Mouse (Mus musculus): Measurements from ENCODE around the gene Tmbim1. TPM values are rescaled to one million over a fixed set of nuclear protein-coding genes. Genes with fewer than 3 reads are reported as not detected.

Tmbim1 gene
- polyA plus RNA-seq, 1 experiment: 60.8 TPM

DNA sequence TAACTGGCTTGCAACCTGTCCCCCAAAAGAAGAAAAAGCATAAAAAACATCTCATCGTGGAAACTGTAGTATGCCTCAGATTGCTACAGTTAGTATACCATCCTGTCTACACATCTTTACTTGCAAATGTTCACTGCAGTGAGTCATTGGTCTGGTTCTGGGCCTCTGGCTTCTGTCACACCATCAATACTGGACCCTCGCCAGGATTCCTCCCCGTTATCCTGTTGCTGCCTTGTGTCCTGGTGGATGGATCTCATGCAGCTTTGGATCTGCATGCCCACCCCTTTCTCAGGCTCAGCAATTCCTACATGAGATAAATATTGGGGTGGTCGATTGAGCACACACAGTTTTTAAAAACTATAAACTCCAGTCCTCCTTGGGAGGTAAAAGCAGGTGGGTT is 33.8 kb downstream of the Tmbim1 start:
- H3K4me3 ChIP-seq (ENCODE audit: extremely low read depth, insufficient read depth, insufficient read length): no peak overlapping the region
- H3K27me3 ChIP-seq (ENCODE audit: control insufficient read depth, insufficient read depth, low read length): no peaks in the 10 kb centered on the region
- no peak for DNase-seq (ENCODE audit: low read depth in 1 of 2, low spot score in 2 of 2)
- TF ChIP-seq POLR2A (IDR thresholded peaks at IDR 0.05; ENCODE audit: low read depth, low read length) (no peak), CTCF (IDR thresholded peaks at IDR 0.05; ENCODE audit: extremely low read depth, insufficient read depth, insufficient read length, insufficient replicate concordance) (no peak)
- 87% methylated on average over 4 of the region's 4 CpGs for WGBS
- H3K4me1 ChIP-seq (ENCODE audit: control insufficient read depth, insufficient read depth, insufficient read length): no peaks in the 10 kb centered on the region
- H3K36me3 ChIP-seq (ENCODE audit: control insufficient read depth, insufficient read depth, low read length): peaks cover 18% of the 10 kb centered on the region
- H3K27ac ChIP-seq (ENCODE audit: insufficient read depth, low read length): no peak overlapping the region

DNA sequence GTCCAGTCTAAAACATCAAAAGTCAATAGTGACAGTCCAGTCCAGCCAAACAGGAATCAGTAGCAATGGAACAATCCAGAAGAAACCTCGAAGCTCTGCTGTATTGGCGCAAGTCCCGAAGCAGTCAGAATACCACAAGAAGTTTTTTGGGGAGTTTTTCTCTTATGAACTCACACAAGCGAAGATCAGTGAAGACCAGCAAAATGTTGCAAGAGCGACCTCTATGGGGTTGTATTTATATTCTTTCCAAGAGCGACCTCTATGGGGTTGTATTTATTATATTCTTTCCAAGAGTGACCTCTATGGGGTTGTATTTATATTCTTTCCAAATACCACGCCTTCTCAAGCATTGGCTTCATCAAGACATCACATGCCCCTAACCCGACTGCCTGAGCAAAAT is 36.7 kb downstream of the Tmbim1 start:
- H3K27ac ChIP-seq (ENCODE audit: insufficient read depth, low read length): no peak overlapping the region
- H3K4me1 ChIP-seq (ENCODE audit: control insufficient read depth, insufficient read depth, insufficient read length): no peaks in the 10 kb centered on the region
- H3K4me3 ChIP-seq (ENCODE audit: extremely low read depth, insufficient read depth, insufficient read length): no peak overlapping the region
- no peaks in the 10 kb centered on the region for H3K27me3 ChIP-seq (ENCODE audit: control insufficient read depth, insufficient read depth, low read length)
- peaks cover 39% of the 10 kb centered on the region for H3K36me3 ChIP-seq (ENCODE audit: control insufficient read depth, insufficient read depth, low read length)
- WGBS: 84% methylated on average over 8 of the region's 8 CpGs
- TF ChIP-seq CTCF (IDR thresholded peaks at IDR 0.05; ENCODE audit: extremely low read depth, insufficient read depth, insufficient read length, insufficient replicate concordance) (no peak), POLR2A (IDR thresholded peaks at IDR 0.05; ENCODE audit: low read depth, low read length) (no peak)
- no peak for DNase-seq (ENCODE audit: low read depth in 1 of 2, low spot score in 2 of 2)

DNA sequence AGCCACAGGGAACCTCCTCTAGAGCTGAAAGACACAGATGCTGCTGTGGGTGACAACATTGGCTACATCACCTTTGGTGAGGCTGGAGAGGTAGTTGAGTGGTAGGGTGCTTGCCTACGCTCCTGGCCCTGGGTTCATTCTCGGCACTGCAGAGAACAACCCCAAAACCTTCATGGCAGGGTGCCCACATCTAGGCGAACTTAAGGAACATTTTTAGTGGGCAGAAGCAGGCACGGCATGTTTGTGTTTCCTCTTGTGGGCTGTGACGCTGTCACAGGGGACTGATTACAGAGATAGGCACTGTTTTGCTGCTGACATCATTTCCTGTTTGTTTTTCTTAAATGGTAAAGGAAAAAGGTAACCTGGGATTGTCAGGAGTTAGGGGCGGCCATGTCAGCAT is 42.9 kb downstream of the Tmbim1 start:
- Histone ChIP-seq H3K4me3 (ENCODE audit: extremely low read depth, insufficient read depth, insufficient read length) (no peak overlapping the region), H3K27me3 (ENCODE audit: control insufficient read depth, insufficient read depth, low read length) (no peaks in the 10 kb centered on the region), H3K27ac (ENCODE audit: insufficient read depth, low read length) (no peak overlapping the region), H3K36me3 (ENCODE audit: control insufficient read depth, insufficient read depth, low read length) (peaks cover 62% of the 10 kb centered on the region), H3K4me1 (ENCODE audit: control insufficient read depth, insufficient read depth, insufficient read length) (no peaks in the 10 kb centered on the region)
- peak in 1 of 2 experiments; percentile 23 for DNase-seq (ENCODE audit: low read depth in 1 of 2, low spot score in 2 of 2)
- TF ChIP-seq CTCF (IDR thresholded peaks at IDR 0.05; ENCODE audit: extremely low read depth, insufficient read depth, insufficient read length, insufficient replicate concordance) (no peak), POLR2A (IDR thresholded peaks at IDR 0.05; ENCODE audit: low read depth, low read length) (no peak)
- 74% methylated on average over 6 of the region's 6 CpGs for WGBS

DNA sequence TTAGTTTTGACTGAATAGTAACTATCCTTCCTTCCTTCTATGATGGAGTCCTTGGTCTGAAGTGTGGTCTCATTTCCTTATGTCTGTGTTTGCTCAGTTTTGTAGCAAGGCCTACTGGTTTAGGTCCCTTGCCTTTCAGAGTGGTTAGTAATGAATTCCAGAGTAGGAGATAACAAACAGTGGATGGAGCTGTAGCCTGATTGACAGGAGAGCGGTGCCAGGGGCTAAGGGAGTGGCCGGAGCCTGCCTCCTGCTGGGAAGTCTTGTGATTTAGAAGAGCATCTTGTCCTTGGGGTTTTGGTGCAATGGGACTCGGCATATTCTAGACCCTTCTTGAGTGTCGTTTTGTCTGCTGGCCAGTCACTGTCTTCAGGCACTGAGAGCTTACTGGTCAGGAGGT is 48.6 kb downstream of the Tmbim1 start:
- DNase-seq (ENCODE audit: low read depth in 1 of 2, low spot score in 2 of 2): no peak
- H3K4me1 ChIP-seq (ENCODE audit: control insufficient read depth, insufficient read depth, insufficient read length): no peaks in the 10 kb centered on the region
- H3K27me3 ChIP-seq (ENCODE audit: control insufficient read depth, insufficient read depth, low read length): no peaks in the 10 kb centered on the region
- no peak overlapping the region for H3K27ac ChIP-seq (ENCODE audit: insufficient read depth, low read length)
- TF ChIP-seq CTCF (IDR thresholded peaks at IDR 0.05; ENCODE audit: extremely low read depth, insufficient read depth, insufficient read length, insufficient replicate concordance) (no peak), POLR2A (IDR thresholded peaks at IDR 0.05; ENCODE audit: low read depth, low read length) (no peak)
- H3K4me3 ChIP-seq (ENCODE audit: extremely low read depth, insufficient read depth, insufficient read length): no peak overlapping the region
- WGBS: 94% methylated on average over 4 of the region's 4 CpGs
- peaks cover 51% of the 10 kb centered on the region for H3K36me3 ChIP-seq (ENCODE audit: control insufficient read depth, insufficient read depth, low read length)

DNA sequence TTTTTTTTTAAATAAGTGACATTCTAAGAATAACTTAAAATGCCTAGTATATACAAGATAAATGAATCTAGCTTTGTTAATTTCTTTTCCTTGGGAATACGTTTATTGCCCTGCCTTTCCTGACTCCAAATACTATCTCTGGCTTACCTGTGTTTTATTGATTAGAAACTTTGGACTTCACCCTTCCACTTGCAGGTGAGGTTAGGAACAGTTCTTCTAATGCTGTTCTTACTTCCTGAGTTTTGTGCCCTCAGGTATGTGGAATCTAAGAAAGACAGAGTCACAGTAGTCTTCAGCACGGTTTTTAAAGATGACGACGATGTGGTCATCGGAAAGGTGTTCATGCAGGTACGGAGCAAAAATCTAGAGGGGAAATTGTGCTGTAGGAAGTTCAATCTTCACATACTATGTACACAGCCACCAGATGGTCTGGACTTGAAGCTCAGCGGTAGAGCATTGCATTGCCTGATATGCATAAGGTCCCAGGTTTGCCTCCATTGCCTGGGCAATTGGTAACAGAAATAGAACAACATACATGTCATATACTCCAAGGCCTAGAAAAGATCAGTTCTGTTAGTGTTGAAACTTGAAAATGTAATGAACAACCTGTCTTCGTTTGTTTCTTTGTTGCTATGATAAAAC is 49.6 kb downstream of the Tmbim1 start:
- Histone ChIP-seq H3K4me1 (ENCODE audit: control insufficient read depth, insufficient read depth, insufficient read length) (no peaks in the 10 kb centered on the region), H3K4me3 (ENCODE audit: extremely low read depth, insufficient read depth, insufficient read length) (no peak overlapping the region), H3K36me3 (ENCODE audit: control insufficient read depth, insufficient read depth, low read length) (peaks cover 56% of the 10 kb centered on the region), H3K27me3 (ENCODE audit: control insufficient read depth, insufficient read depth, low read length) (no peaks in the 10 kb centered on the region), H3K27ac (ENCODE audit: insufficient read depth, low read length) (no peak overlapping the region)
- TF ChIP-seq CTCF (IDR thresholded peaks at IDR 0.05; ENCODE audit: extremely low read depth, insufficient read depth, insufficient read length, insufficient replicate concordance) (no peak), POLR2A (IDR thresholded peaks at IDR 0.05; ENCODE audit: low read depth, low read length) (no peak)
- WGBS: 94% methylated on average over 8 of the region's 8 CpGs
- no peak for DNase-seq (ENCODE audit: low read depth in 1 of 2, low spot score in 2 of 2)

DNA sequence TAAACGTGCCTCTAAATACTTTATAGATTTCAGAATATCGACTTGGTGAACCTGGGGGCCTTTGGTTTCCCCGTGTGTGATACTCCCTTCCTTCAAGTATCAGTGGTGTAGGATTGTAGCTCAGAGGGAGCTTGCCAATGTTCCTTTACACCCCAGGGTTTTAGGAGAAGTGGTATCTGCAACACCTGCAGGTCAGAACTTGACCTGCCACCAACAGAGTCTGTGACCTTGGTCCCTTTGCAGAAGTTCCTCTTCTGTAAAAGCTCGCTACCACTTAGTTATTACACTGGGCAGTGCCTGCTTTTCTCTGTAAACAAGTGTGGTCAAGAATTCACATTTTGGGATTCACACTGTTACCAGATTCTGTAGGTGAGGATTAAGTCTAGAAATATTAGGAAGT is 55.3 kb downstream of the Tmbim1 start:
- H3K4me3 ChIP-seq (ENCODE audit: extremely low read depth, insufficient read depth, insufficient read length): no peak overlapping the region
- no peak for DNase-seq (ENCODE audit: low read depth in 1 of 2, low spot score in 2 of 2)
- H3K27ac ChIP-seq (ENCODE audit: insufficient read depth, low read length): no peak overlapping the region
- peaks cover 49% of the 10 kb centered on the region for H3K36me3 ChIP-seq (ENCODE audit: control insufficient read depth, insufficient read depth, low read length)
- H3K4me1 ChIP-seq (ENCODE audit: control insufficient read depth, insufficient read depth, insufficient read length): peaks cover 15% of the 10 kb centered on the region
- WGBS: 55% methylated on average over 4 of the region's 4 CpGs
- H3K27me3 ChIP-seq (ENCODE audit: control insufficient read depth, insufficient read depth, low read length): no peaks in the 10 kb centered on the region
- TF ChIP-seq POLR2A (IDR thresholded peaks at IDR 0.05; ENCODE audit: low read depth, low read length) (no peak), CTCF (IDR thresholded peaks at IDR 0.05; ENCODE audit: extremely low read depth, insufficient read depth, insufficient read length, insufficient replicate concordance) (no peak)

DNA sequence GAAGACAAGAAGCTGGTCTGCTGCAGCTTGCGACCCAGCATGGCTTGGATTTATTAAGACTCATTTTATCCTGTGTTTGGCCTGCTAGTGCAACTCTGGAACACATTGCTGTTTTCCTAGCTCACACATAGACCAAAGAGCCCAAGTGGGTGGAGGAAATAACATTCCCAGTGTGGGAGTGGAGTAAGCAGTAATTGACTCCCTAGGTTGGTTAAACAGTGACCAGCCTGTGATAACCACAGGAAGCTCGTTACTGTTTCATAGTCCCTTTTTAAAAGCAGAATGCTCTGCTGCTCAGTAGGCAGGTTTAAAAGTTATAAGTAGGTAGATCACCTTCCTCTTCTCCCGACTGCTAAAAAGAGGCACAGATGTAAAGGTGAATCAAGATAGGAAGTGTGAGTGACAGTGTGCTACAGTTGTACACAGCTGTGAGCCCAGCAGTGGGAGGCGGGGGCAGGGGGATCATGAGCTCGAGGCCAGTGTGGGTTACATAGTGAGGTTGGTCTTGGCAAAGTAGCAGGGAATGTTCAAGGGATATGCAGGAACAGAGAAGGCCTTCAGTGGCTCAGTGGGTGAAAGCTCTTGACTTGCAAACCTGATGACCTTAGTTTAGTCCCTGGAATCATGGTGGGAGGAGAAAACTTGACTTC is 56.0 kb downstream of the Tmbim1 start:
- peaks cover 45% of the 10 kb centered on the region for H3K36me3 ChIP-seq (ENCODE audit: control insufficient read depth, insufficient read depth, low read length)
- H3K27ac ChIP-seq (ENCODE audit: insufficient read depth, low read length): peak overlapping the region; percentile 63
- no peaks in the 10 kb centered on the region for H3K27me3 ChIP-seq (ENCODE audit: control insufficient read depth, insufficient read depth, low read length)
- DNase-seq (ENCODE audit: low read depth in 1 of 2, low spot score in 2 of 2): no peak
- no peak overlapping the region for H3K4me3 ChIP-seq (ENCODE audit: extremely low read depth, insufficient read depth, insufficient read length)
- H3K4me1 ChIP-seq (ENCODE audit: control insufficient read depth, insufficient read depth, insufficient read length): peaks cover 17% of the 10 kb centered on the region
- WGBS: 30% methylated on average over 5 of the region's 5 CpGs
- TF ChIP-seq CTCF (IDR thresholded peaks at IDR 0.05; ENCODE audit: extremely low read depth, insufficient read depth, insufficient read length, insufficient replicate concordance) (no peak), POLR2A (IDR thresholded peaks at IDR 0.05; ENCODE audit: low read depth, low read length) (no peak)
